Mouse (Mus musculus) heart, postnatal 0 days (tissue): ENCODE data around the gene C3.

ENCODE experiments used
- CTCF ChIP-seq: IDR thresholded peaks from 2 replicates; pipeline ENCODE4 v1.5.1; 2016; ENCODE audit warnings: antibody characterized with exemption, control low read depth, low read depth
- EP300 ChIP-seq: IDR thresholded peaks from 2 replicates; pipeline ENCODE4 v1.6.1; 2016; ENCODE audit warnings: antibody characterized with exemption, low read depth

- TF ChIP-seq EP300 (no peak), CTCF (no peak)
Observed at GRCm38 (mm10) chr17:57260351-57260750, 32.4 kb upstream of the C3 start.
